8 mouse cellular contexts compared by ENCODE assay signal in the genomic region with DNA sequence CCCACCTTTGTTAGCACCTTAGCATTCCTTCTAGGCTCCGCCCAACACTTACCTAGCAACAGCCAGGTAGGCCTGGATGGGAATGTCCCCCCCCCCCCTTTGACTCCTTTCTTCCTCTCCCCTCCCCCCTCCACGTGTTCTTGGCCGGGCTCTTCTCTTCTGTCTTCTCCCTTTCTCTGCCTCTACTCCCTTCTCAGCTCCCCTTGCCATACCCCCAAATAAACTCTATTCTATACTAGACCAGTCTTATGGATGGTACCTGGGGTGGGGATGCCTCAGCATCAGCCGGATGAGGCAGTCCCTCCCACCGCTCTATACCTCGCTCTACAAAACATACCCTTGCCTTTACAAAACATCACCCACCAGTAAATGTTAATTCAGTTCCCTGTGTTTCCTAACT. TPM values are rescaled to one million over a fixed set of nuclear protein-coding genes. Genes with fewer than 3 reads are reported as not detected.
DNase-seq lines count a peak whose midpoint lies in the region; ATAC-seq and TF ChIP-seq lines count a peak whose summit lies in the region.

No protein-coding gene starts in this region.

- ATAC-seq in liver, embryonic 11.5 days (replicated peaks; ENCODE audit: low FRiP score) = no peak
- ATAC-seq in intestine, embryonic 16.5 days = no peak
- no peak for ATAC-seq in neural tube, embryonic 14.5 days (ENCODE audit: low read depth)

- no peaks in the 10 kb centered on the region for H3K9me3 ChIP-seq in liver, embryonic 11.5 days (ENCODE audit: control insufficient read depth, low read length)
- no peaks in the 10 kb centered on the region for H3K9me3 ChIP-seq in intestine, embryonic 16.5 days (ENCODE audit: control insufficient read depth, low read length)
- no peaks in the 10 kb centered on the region for H3K9me3 ChIP-seq in neural tube, embryonic 14.5 days (ENCODE audit: control insufficient read depth, low read length)

- no peak for TF ChIP-seq POLR2A in thymus, adult 2 months (IDR thresholded peaks at IDR 0.05; ENCODE audit: control insufficient read depth, extremely low read depth, insufficient read depth, low read length, poor library complexity)

- no peaks in the 10 kb centered on the region for H3K27me3 ChIP-seq in liver, embryonic 11.5 days (replicated peaks; ENCODE audit: control insufficient read depth, insufficient read depth, low read length)
- H3K27me3 ChIP-seq in intestine, embryonic 16.5 days (replicated peaks; ENCODE audit: control insufficient read depth, insufficient read depth, low read length) = no peaks in the 10 kb centered on the region
- H3K27me3 ChIP-seq in neural tube, embryonic 14.5 days (ENCODE audit: control insufficient read depth, insufficient read depth, low read length) = peaks cover 4% of the 10 kb centered on the region; the same call in 1 of the 2 replicates
- H3K27me3 ChIP-seq in thymus, adult 2 months (ENCODE audit: control insufficient read depth, insufficient read depth, low read length) = no peaks in the 10 kb centered on the region

- peak overlapping the region; percentile 92 for H3K4me2 ChIP-seq in liver, embryonic 11.5 days
- peak overlapping the region; percentile 88 for H3K4me2 ChIP-seq in intestine, embryonic 16.5 days (ENCODE audit: low read depth, low read length)
- H3K4me2 ChIP-seq in neural tube, embryonic 14.5 days (ENCODE audit: low read depth, low read length) = peak overlapping the region; percentile 88

- H3K4me1 ChIP-seq in liver, embryonic 11.5 days (replicated peaks; ENCODE audit: control insufficient read depth, insufficient read depth, low read length) = peaks cover 10% of the 10 kb centered on the region
- no peaks in the 10 kb centered on the region for H3K4me1 ChIP-seq in intestine, embryonic 16.5 days (ENCODE audit: control insufficient read depth, insufficient read depth, low read length)
- H3K4me1 ChIP-seq in neural tube, embryonic 14.5 days (ENCODE audit: control insufficient read depth, insufficient read depth, low read length) = peaks cover 10% of the 10 kb centered on the region; the same call in 1 of the 2 replicates
- no peaks in the 10 kb centered on the region for H3K4me1 ChIP-seq in thymus, adult 2 months (replicated peaks; ENCODE audit: control insufficient read depth, insufficient read depth, low read length)

- WGBS in liver, embryonic 11.5 days = 15% methylated on average over 6 of the region's 6 CpGs
- 14% methylated on average over 6 of the region's 6 CpGs for WGBS in intestine, embryonic 16.5 days
- 9% methylated on average over 6 of the region's 6 CpGs for WGBS in neural tube, embryonic 14.5 days
- 30% methylated on average over 6 of the region's 6 CpGs for WGBS in thymus, adult 2 months

- H3K9ac ChIP-seq in liver, embryonic 11.5 days (ENCODE audit: low read depth, low read length) = peak overlapping the region; percentile 84; the same call in 1 of the 2 replicates
- H3K9ac ChIP-seq in intestine, embryonic 16.5 days (ENCODE audit: low read depth, low read length) = peak overlapping the region; percentile 76; the same call in 1 of the 2 replicates
- H3K9ac ChIP-seq in neural tube, embryonic 14.5 days (replicated peaks; ENCODE audit: low read depth, low read length) = peak overlapping the region; percentile 66

- TF ChIP-seq CTCF in thymus, adult 2 months (IDR thresholded peaks at IDR 0.05; ENCODE audit: borderline replicate concordance, control insufficient read depth, extremely low read depth, insufficient read depth, low read length, poor library complexity) = no peak

- H3K27ac ChIP-seq in liver, embryonic 11.5 days (ENCODE audit: low read depth, low read length) = peak overlapping the region; percentile 99; the same call in 1 of the 2 replicates
- no peak overlapping the region for H3K27ac ChIP-seq in intestine, embryonic 16.5 days (ENCODE audit: low read length)
- no peak overlapping the region for H3K27ac ChIP-seq in neural tube, embryonic 14.5 days (ENCODE audit: low read depth, low read length)
- no peak overlapping the region for H3K27ac ChIP-seq in thymus, adult 2 months (ENCODE audit: control insufficient read depth, insufficient read depth, low read length)

- H3K36me3 ChIP-seq in liver, embryonic 11.5 days (ENCODE audit: control insufficient read depth, insufficient read depth, low read length) = no peaks in the 10 kb centered on the region
- H3K36me3 ChIP-seq in intestine, embryonic 16.5 days (ENCODE audit: control insufficient read depth, insufficient read depth, low read length) = no peaks in the 10 kb centered on the region
- H3K36me3 ChIP-seq in neural tube, embryonic 14.5 days (ENCODE audit: control insufficient read depth, insufficient read depth, low read length) = no peaks in the 10 kb centered on the region
- H3K36me3 ChIP-seq in thymus, adult 2 months (ENCODE audit: control insufficient read depth, insufficient read depth, low read length) = no peaks in the 10 kb centered on the region

- DNase-seq in liver, embryonic 11.5 days (ENCODE audit: low spot score) = no peak
- DNase-seq in liver = no peak
- peak; percentile 25 for DNase-seq in embryo, embryonic 9.5 days (ENCODE audit: extremely low spot score)
- no peak for DNase-seq in thymus, postnatal 0 days (ENCODE audit: low spot score)
- no peak for DNase-seq in right cerebral cortex, postnatal 14 days
- DNase-seq in thymus, adult 2 months = no peak

- H3K4me3 ChIP-seq in liver, embryonic 11.5 days (ENCODE audit: low read depth, low read length) = peak overlapping the region; percentile 78
- peak overlapping the region; percentile 86 for H3K4me3 ChIP-seq in intestine, embryonic 16.5 days (ENCODE audit: low read length)
- peak overlapping the region; percentile 92 for H3K4me3 ChIP-seq in neural tube, embryonic 14.5 days (ENCODE audit: low read depth, low read length)
- H3K4me3 ChIP-seq in thymus, adult 2 months (ENCODE audit: control insufficient read depth, insufficient read depth, low read length) = no peak overlapping the region

RNA-seq across cellular contexts. Expression of a gene that starts 1.0 kb away (rescaled TPM):
- 47.1 and 51.2 TPM in 2 replicates for polyA plus RNA-seq in liver, embryonic 11.5 days (2014; fragmentation: Nextera tagmentation; extraction: Ambion mirVana)
- 39.9 and 44.1 TPM in 2 replicates for polyA plus RNA-seq in intestine, embryonic 16.5 days (2015; fragmentation: Nextera tagmentation; extraction: Ambion mirVana)
- 74.4 and 74.9 TPM in 2 replicates for polyA plus RNA-seq in neural tube, embryonic 14.5 days (2014; fragmentation: Nextera tagmentation; extraction: Ambion mirVana)
- polyA plus RNA-seq in thymus, postnatal 0 days (2015; fragmentation: Nextera tagmentation; extraction: Ambion mirVana) = 44.9 and 52.3 TPM in 2 replicates
- polyA plus RNA-seq in thymus, adult 2 months (2012; rRNA removed) = 14.8 and 15.7 TPM in 2 replicates

RNA-seq across cellular contexts. Expression of a gene that starts 38.1 kb away (rescaled TPM):
- 22.9 and 23.3 TPM in 2 replicates for polyA plus RNA-seq in liver, embryonic 11.5 days (2014; fragmentation: Nextera tagmentation; extraction: Ambion mirVana)
- polyA plus RNA-seq in intestine, embryonic 16.5 days (2015; fragmentation: Nextera tagmentation; extraction: Ambion mirVana) = 17.7 and 18.9 TPM in 2 replicates
- 32.4 and 39.6 TPM in 2 replicates for polyA plus RNA-seq in neural tube, embryonic 14.5 days (2014; fragmentation: Nextera tagmentation; extraction: Ambion mirVana)
- polyA plus RNA-seq in thymus, postnatal 0 days (2015; fragmentation: Nextera tagmentation; extraction: Ambion mirVana) = 18.6 and 21.6 TPM in 2 replicates
- 94.5 and 111 TPM in 2 replicates for polyA plus RNA-seq in thymus, adult 2 months (2012; rRNA removed)
